ENCODE assay signal across 1 mouse cellular context in genomic region chr7:135605002-135605803, GRCm38 (mm10).
A peak's percentile ranks its signal among the peaks of the same experiment; 100 is the strongest.
TF ChIP-seq lines count a peak whose summit lies in the region.

No protein-coding gene starts in this region.

TF ChIP-seq in CH12.LX, 34 proteins besides CTCF, POLR2A, EP300 and RAD21 (continued from another document):
- no peak for TF ChIP-seq SMC3 (IDR thresholded peaks at IDR 0.05; ENCODE audit: low read depth, low read length)
- TF ChIP-seq ZC3H11A (IDR thresholded peaks at IDR 0.05; ENCODE audit: low read depth, low read length), result peak; percentile 50; the same call in 1 of the 2 replicates
- TF ChIP-seq ZMIZ1 (IDR thresholded peaks at IDR 0.05; ENCODE audit: low read depth, low read length), result no peak
- no peak; the same call in 1 of the 2 replicates for TF ChIP-seq MEF2A (IDR thresholded peaks at IDR 0.05; ENCODE audit: borderline replicate concordance, low read depth, low read length)
- peak; percentile 70; the same call in 1 of the 2 replicates for TF ChIP-seq TBP (conservative IDR thresholded peaks at IDR 0.05; ENCODE audit: low read depth, low read length)
- no peak; the same call in 1 of the 2 replicates for TF ChIP-seq MAZ (IDR thresholded peaks at IDR 0.05; ENCODE audit: low read depth, low read length)
- TF ChIP-seq E2F4 (IDR thresholded peaks at IDR 0.05; ENCODE audit: insufficient replicate concordance, low read depth, low read length), result peak; percentile 85; the same call in 1 of the 2 replicates
- TF ChIP-seq MYC (IDR thresholded peaks at IDR 0.05; ENCODE audit: low read depth, low read length), result 0 out of 2 replicates have a peak, but pooled peaks have one; percentile 11
- TF ChIP-seq NELFE (IDR thresholded peaks at IDR 0.05; ENCODE audit: low read depth, low read length), result no peak; the same call in 1 of the 2 replicates
- TF ChIP-seq CHD1 (IDR thresholded peaks at IDR 0.05; ENCODE audit: low read depth, low read length), result 0 out of 2 replicates have a peak, but pooled peaks have one; percentile 13
- TF ChIP-seq PAX5 (IDR thresholded peaks at IDR 0.05; ENCODE audit: low read length), result no peak
- no peak for TF ChIP-seq NRF1 (IDR thresholded peaks at IDR 0.05; ENCODE audit: low read depth, low read length)
- TF ChIP-seq HCFC1 (IDR thresholded peaks at IDR 0.05; ENCODE audit: low read depth, low read length), result peak; percentile 63
- TF ChIP-seq JUN (IDR thresholded peaks at IDR 0.05; ENCODE audit: insufficient read depth, low read depth, low read length), result peak; percentile 18
- TF ChIP-seq POLR2AphosphoS2 (IDR thresholded peaks at IDR 0.05; ENCODE audit: low read depth, low read length), result no peak
- TF ChIP-seq IRF4 (IDR thresholded peaks at IDR 0.05; ENCODE audit: low read depth, low read length), result peak; percentile 65; the same call in 1 of the 2 replicates
- TF ChIP-seq RCOR1 (conservative IDR thresholded peaks at IDR 0.05; ENCODE audit: low read depth, low read length), result no peak; the same call in 1 of the 2 replicates
- TF ChIP-seq JUND (conservative IDR thresholded peaks at IDR 0.05; ENCODE audit: low read depth, low read length), result peak; percentile 29; the same call in 1 of the 2 replicates
- TF ChIP-seq GABPA (IDR thresholded peaks at IDR 0.05; ENCODE audit: insufficient replicate concordance, low read depth, low read length), result no peak
- 0 out of 2 replicates have a peak, but pooled peaks have one; percentile 9 for TF ChIP-seq UBTF (IDR thresholded peaks at IDR 0.05; ENCODE audit: low read depth, low read length)
- TF ChIP-seq MAFK (IDR thresholded peaks at IDR 0.05; ENCODE audit: insufficient replicate concordance, low read length), result peak; percentile 46; the same call in 1 of the 2 replicates
